ENCODE assay signal across 10 mouse cellular contexts in the genomic region with DNA sequence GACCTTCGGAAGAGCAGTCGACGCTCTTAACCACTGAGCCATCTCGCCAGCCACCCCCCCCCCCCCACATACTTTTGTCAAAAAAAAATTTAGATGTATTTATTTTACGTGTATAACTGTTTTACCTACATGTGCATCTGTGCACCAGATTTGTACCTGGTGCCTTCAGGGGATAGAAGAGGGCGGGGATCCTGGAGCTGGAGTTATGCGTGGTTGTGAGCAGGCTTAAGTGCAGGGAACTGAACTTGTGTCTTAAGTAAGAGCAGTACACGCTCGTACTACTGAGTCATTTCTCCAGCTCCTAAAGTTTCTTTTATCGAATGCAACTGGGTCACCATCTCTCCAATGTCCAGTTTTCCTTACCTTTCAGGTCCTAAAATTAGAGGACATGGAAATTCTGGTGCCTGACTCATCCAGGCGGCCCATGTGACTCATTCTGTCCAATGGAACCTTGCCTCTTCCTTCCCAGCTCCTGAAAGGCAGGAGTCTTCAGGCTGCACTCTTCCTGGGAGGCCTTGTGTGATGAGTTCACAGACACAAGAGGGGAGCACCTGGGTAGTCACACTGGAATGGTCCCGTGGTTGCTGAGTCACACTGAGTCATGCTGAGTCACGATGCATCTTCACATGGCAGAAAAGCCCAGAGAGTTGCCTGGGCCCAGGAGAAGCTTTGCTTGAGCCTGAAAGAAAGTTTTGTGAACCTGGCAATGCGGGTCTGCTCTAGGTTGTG. TPM values are rescaled to one million over a fixed set of nuclear protein-coding genes. Genes with fewer than 3 reads are reported as not detected.
DNase-seq lines count a peak whose midpoint lies in the region; ATAC-seq lines count a peak whose summit lies in the region.
"Had no signal": no experiment of that assay in that cellular context is flagged by ENCODE, and none has a peak within 500 bp of the region (broad histone marks: within the 10 kb centered on the region; RNA-seq: fewer than 3 reads in every experiment).

No protein-coding gene starts in this region.

- H3K9ac ChIP-seq in heart, embryonic 11.5 days (ENCODE audit: low read depth, low read length): no peak overlapping the region
- H3K9ac ChIP-seq: limb, embryonic 12.5 days had no signal

- intact Hi-C loops in gastrocnemius, postnatal 36 days (cut with DNase I): no loop called here

- H3K36me3 ChIP-seq in heart, embryonic 11.5 days (ENCODE audit: control insufficient read depth, insufficient read depth, low read length): no peaks in the 10 kb centered on the region
- H3K36me3 ChIP-seq: limb, embryonic 12.5 days had no signal

- no peak for DNase-seq in heart, adult 9 months (ENCODE audit: low spot score in 2 of 2)
- DNase-seq in urinary bladder, postnatal 14 days (ENCODE audit: low spot score): peak; percentile 17
- DNase-seq in urinary bladder, postnatal 25 days (ENCODE audit: low spot score): no peak
- DNase-seq in fibroblast of lung, adult 2 months (ENCODE audit: low read depth): peak; percentile 94
- peak; percentile 48 for DNase-seq in yolk sac, embryonic 10.5 days (ENCODE audit: low spot score)
- DNase-seq in gastrocnemius, postnatal 36 days: no peak
- DNase-seq: gastrocnemius, postnatal 25 days had no signal

- H3K4me3 ChIP-seq in heart, embryonic 11.5 days (ENCODE audit: low read depth, low read length): 0 out of 2 replicates have a peak overlapping the region, but pooled peaks have one; percentile 8
- H3K4me3 ChIP-seq: limb, embryonic 12.5 days had no signal

- WGBS in heart, embryonic 11.5 days (ENCODE audit: insufficient replicate concordance): 86% methylated on average over 14 of the region's 14 CpGs

- peak overlapping the region; percentile 42 for H3K4me2 ChIP-seq in heart, embryonic 11.5 days
- H3K4me2 ChIP-seq: limb, embryonic 12.5 days had no signal

- peak; percentile 91 for ATAC-seq in heart, embryonic 11.5 days (replicated peaks; ENCODE audit: insufficient number of reproducible peaks, low FRiP score, low TSS enrichment)
- ATAC-seq in monocyte, adult 5-6 weeks (replicated peaks; ENCODE audit: insufficient number of reproducible peaks, low FRiP score, low TSS enrichment, poor library complexity, severe bottlenecking): no peak

- H3K27me3 ChIP-seq in heart, embryonic 11.5 days (ENCODE audit: control insufficient read depth, insufficient read depth, low read length): no peaks in the 10 kb centered on the region
- H3K27me3 ChIP-seq: limb, embryonic 12.5 days had no signal

- H3K9me3 ChIP-seq in heart, embryonic 11.5 days (replicated peaks; ENCODE audit: control insufficient read depth, low read length): no peaks in the 10 kb centered on the region
- H3K9me3 ChIP-seq: limb, embryonic 12.5 days had no signal

- H3K27ac ChIP-seq in heart, embryonic 11.5 days (ENCODE audit: low read depth, low read length): peak overlapping the region; percentile 60
- H3K27ac ChIP-seq: limb, embryonic 12.5 days had no signal

- H3K4me1 ChIP-seq in heart, embryonic 11.5 days (ENCODE audit: control insufficient read depth, insufficient read depth, low read length): no peaks in the 10 kb centered on the region
- H3K4me1 ChIP-seq: limb, embryonic 12.5 days had no signal

RNA-seq across cellular contexts. Expression of a gene that starts 18.5 kb away (rescaled TPM):
- polyA plus RNA-seq in heart, embryonic 11.5 days (2014; fragmentation: Nextera tagmentation; extraction: Ambion mirVana): 20.6 and 31.9 TPM in 2 replicates
- total RNA-seq in gastrocnemius, postnatal 36 days (2021): 10 to 100 TPM; 48.3 to 57.0 TPM
- 178 to 270 TPM (median 178 TPM) in 3 replicates for total RNA-seq in monocyte, adult 5-6 weeks (2017)

RNA-seq across cellular contexts. Expression of a gene that starts 19.3 kb away (rescaled TPM):
- polyA plus RNA-seq in heart, embryonic 11.5 days (2014; fragmentation: Nextera tagmentation; extraction: Ambion mirVana): 13.4 and 14.4 TPM in 2 replicates
- 10 to 100 TPM; 79.2 to 94.8 TPM for total RNA-seq in gastrocnemius, postnatal 36 days (2021)
- 111 to 149 TPM (median 140 TPM) in 3 replicates for total RNA-seq in monocyte, adult 5-6 weeks (2017)

Comparison
In these comparisons a context has a peak if more than half of its experiments do, and no peak if none do; other contexts are left out.
1. DNase-seq: peak in urinary bladder, postnatal 14 days (single experiment), fibroblast of lung, adult 2 months (single experiment) and yolk sac, embryonic 10.5 days (single experiment); none in heart, adult 9 months (0 of 2), urinary bladder, postnatal 25 days (single experiment) and gastrocnemius, postnatal 36 days (0 of 2).